Mouse (Mus musculus): ENCODE data around the gene Gm7534. TPM values are rescaled to one million over a fixed set of nuclear protein-coding genes. Genes with fewer than 3 reads are reported as not detected.

The Gm7534 gene
- not detected in 2 replicates for polyA plus RNA-seq (2015; fragmentation: Nextera tagmentation; extraction: Ambion mirVana)

DNA sequence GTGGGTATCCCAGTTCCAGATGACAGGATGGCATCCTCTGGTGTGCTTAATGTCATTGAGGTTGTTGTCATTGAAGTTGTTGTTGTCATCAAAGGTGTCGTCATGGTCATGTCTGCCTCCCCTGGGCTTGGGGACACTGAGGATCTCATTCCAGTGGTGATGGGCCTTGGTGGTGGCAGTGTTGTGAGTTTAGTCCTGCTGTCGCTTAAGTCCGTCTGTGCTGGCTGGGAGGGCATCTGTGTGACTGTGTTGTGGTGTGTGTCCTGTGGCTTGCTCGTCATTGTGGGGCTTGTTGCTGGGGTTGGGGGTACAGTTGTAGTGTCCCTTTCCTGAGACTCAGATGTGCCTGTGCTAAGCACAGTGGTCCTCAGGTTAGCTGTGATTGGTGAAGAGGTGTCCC lies at the start of gene Gm7534:
Gm7534 (minus strand) TSS at position 101 of the 400 bp plus-strand sequence.
- ATAC-seq (ENCODE audit: low FRiP score) = no peak
- Histone ChIP-seq H3K27ac (replicated peaks) (no peak within 1 kb of the TSS), H3K4me3 (replicated peaks) (no peak within 1 kb of the TSS), H3K27me3 (replicated peaks) (no peaks in the 10 kb centered on the region), H3K36me3 (no peaks in the 10 kb centered on the region), H3K4me2 (no peak within 1 kb of the TSS), H3K9ac (replicated peaks) (no peak within 1 kb of the TSS), H3K9me3 (replicated peaks) (no peaks in the 10 kb centered on the region), H3K4me1 (no peaks in the 10 kb centered on the region)
- 96% methylated on average over 4 of the region's 4 CpGs for whole genome bisulfite sequencing

DNA sequence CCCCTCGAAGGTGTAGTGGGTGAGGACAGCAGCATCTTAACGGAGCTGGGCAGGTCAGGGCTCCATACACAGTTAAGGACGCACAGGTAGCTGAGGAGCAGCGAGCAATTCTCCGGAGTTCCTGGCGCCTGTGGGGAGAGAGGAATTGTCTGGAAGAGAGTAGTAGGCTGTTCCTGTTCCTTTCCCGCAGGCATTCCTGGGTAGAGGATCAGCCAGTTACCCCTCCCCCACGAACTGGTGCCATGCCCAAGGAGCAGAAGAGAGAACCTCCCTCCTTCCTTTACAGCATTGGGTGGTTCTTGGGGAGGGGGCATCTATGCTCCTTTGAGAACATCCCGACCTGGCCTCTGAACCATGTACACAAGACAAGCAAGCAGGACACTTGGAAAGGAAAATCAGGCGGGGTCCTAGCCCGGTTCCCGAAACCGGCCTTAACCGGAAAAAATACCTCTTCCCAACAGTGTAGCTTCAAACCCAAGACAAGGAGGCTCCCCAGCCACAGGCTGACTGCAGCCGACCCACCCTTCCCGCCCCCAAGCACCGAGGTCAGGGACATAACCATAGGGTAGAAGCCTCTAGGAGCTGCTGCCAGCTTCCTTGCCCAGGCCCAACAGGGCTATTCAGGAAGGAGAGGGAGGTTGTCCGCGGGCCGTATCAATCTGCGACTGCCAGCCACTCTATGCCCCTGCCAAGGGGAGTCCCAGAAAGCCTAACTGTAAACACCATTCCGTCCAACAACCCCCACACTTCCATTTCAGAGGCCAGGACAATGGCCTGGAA lies 49.5 kb upstream of the Gm7534 start:
- 7% methylated on average over 22 of the region's 22 CpGs for WGBS
- H3K4me1 ChIP-seq = peaks cover 68% of the 10 kb centered on the region
- H3K9ac ChIP-seq (replicated peaks) = peak overlapping the region; percentile 70
- no peaks in the 10 kb centered on the region for H3K9me3 ChIP-seq (replicated peaks)
- H3K4me2 ChIP-seq = peak overlapping the region; percentile 77
- H3K27ac ChIP-seq (replicated peaks) = peak overlapping the region; percentile 89
- peak; percentile 22; the same call in 1 of the 2 replicates for ATAC-seq (ENCODE audit: low FRiP score)
- H3K27me3 ChIP-seq (replicated peaks) = peaks cover 66% of the 10 kb centered on the region
- no peaks in the 10 kb centered on the region for H3K36me3 ChIP-seq
- peak overlapping the region; percentile 61 for H3K4me3 ChIP-seq (replicated peaks)

DNA sequence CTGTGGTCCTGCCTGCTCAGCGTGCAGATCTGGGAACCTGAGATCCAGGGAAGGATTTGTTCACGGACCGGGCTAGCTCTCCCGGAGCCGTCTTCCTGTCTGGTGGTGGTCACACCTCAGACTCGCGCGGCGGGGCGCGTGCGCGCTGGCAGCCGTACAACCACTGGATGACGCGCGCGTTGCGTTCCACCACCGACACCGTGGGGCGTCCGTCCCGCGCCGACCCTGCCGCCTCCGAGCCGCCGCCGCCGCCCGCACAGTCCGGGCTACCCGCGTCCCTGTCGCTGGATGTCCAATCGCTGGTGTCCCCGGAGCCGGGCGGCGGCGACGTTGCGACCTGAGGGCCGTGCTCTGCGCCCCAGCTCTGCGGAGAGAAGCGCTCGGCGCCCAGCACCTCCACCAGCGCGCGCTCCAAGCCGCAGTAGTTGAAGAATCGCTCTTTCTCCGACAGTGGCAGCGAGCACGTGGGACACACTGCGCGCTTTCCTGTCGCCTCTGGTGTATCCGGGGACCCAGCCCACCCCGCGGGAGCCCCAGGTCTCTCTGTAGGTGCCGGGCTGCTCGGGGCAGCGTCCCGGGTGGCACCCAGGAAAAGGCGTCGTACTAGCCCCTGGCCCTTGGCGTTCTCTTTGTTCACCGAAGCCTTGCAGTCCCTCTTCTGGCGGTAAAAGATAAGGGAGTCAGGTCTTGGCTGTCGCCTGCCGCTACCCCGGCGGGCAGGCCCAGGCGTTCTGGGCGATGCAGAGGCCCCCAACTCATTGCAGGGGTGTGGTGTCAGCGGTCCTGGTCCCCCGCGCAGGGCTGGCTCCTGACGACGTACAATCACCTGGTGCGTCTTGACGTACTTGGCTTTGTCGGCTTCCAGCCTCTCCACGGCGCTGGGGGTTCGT lies 48.7 kb upstream of the Gm7534 start:
- peak; percentile 71 for ATAC-seq (ENCODE audit: low FRiP score)
- no peaks in the 10 kb centered on the region for H3K9me3 ChIP-seq (replicated peaks)
- H3K27me3 ChIP-seq (replicated peaks) = peaks cover 73% of the 10 kb centered on the region
- peak overlapping the region; percentile 77 for H3K4me2 ChIP-seq
- peak overlapping the region; percentile 70 for H3K9ac ChIP-seq (replicated peaks)
- WGBS = under 1% methylated on average over 76 of the region's 91 CpGs
- H3K27ac ChIP-seq (replicated peaks) = peak overlapping the region; percentile 89
- peaks cover 66% of the 10 kb centered on the region for H3K4me1 ChIP-seq
- H3K4me3 ChIP-seq (replicated peaks) = peak overlapping the region; percentile 61
- H3K36me3 ChIP-seq = no peaks in the 10 kb centered on the region

DNA sequence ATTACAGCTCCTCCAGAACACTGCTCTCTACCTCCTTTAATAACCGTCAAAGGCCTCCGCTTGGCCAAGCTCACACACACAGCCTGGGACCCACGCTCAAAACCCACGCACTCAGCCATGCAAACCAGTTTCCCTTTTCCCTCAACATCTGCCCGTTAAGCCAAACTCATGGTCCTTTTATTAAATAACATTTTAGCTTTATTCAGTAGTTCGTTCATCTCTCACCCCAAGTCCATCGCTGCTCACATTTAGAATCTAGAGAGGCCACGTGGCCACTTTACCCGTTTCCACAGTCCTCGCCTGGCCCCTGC lies 48.1 kb upstream of the Gm7534 start:
- peak overlapping the region; percentile 61 for H3K4me3 ChIP-seq (replicated peaks)
- H3K4me2 ChIP-seq = peak overlapping the region; percentile 77
- H3K27me3 ChIP-seq (replicated peaks) = peaks cover 69% of the 10 kb centered on the region
- 9% methylated on average over 10 of the region's 10 CpGs for WGBS
- H3K9ac ChIP-seq (replicated peaks) = peak overlapping the region; percentile 70
- peaks cover 66% of the 10 kb centered on the region for H3K4me1 ChIP-seq
- ATAC-seq (ENCODE audit: low FRiP score) = no peak
- no peaks in the 10 kb centered on the region for H3K9me3 ChIP-seq (replicated peaks)
- peak overlapping the region; percentile 89 for H3K27ac ChIP-seq (replicated peaks)
- no peaks in the 10 kb centered on the region for H3K36me3 ChIP-seq

DNA sequence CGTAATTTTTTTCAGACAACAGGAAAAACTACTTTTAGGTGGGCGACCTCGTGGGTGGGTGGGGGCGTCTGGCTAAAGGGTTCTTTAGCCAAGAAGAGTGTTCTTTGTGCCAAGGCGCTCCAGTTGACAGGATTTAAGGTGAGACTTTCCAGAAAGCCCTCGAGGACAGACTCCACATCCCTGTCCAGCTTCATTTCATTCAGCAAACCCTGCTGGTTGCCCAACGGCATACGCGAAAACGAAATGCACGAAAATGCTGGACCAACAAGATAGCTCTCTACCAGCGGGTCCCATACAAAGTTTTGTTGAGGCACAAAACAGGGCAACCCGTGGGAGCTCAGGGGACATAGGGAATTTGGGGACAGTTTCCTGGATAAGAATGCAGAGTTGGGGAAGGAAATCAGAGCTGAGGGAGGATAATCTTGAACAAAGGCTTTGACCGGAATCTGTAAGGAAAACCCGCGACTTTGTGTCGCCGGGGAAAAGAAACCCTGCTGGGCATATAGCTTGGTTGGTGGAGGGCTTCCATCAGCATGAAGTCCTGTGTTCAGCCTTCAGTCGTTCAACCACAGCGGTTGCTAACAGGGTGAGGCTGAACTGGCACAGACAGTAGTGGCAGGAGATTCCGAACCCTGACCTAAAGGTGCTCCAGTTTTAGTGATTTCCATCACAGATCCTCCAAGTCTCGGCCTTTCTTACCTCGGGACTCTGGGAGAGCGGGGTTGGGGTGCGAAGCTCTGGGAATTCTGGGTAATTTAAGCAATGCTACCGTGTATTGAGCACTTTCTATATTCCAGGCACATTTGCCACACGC lies 47.5 kb upstream of the Gm7534 start:
- Histone ChIP-seq H3K4me3 (replicated peaks) (peak overlapping the region; percentile 61), H3K9ac (replicated peaks) (peak overlapping the region; percentile 70), H3K9me3 (replicated peaks) (no peaks in the 10 kb centered on the region), H3K4me1 (peaks cover 67% of the 10 kb centered on the region), H3K27me3 (replicated peaks) (peaks cover 65% of the 10 kb centered on the region), H3K27ac (replicated peaks) (peak overlapping the region; percentile 89), H3K36me3 (no peaks in the 10 kb centered on the region), H3K4me2 (peak overlapping the region; percentile 77)
- ATAC-seq (ENCODE audit: low FRiP score) = no peak
- WGBS = 8% methylated on average over 27 of the region's 27 CpGs

DNA sequence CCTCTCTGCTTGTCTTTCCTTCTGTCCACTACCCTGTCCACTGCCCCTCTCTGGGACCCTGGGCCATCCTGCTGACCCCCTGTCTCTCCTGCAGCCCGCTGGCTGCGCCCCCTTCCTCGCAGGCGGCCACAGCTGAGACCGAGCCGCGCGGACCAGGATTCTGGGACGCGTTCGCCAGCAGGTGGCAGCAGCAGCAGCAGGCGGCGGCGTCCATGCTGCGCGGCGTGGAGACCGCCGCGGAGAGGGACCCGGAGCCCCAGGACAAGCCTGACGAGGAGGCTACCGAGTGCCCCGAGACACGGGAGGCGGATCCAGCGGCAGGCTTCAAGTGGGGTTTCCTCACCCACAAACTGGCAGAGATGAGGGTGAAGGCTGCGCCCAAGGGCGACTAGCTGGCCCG lies 46.8 kb upstream of the Gm7534 start:
- Histone ChIP-seq H3K9me3 (replicated peaks) (no peaks in the 10 kb centered on the region), H3K36me3 (no peaks in the 10 kb centered on the region), H3K4me1 (peaks cover 72% of the 10 kb centered on the region), H3K4me2 (peak overlapping the region; percentile 77), H3K27me3 (replicated peaks) (peaks cover 58% of the 10 kb centered on the region), H3K4me3 (replicated peaks) (peak overlapping the region; percentile 61), H3K9ac (replicated peaks) (peak overlapping the region; percentile 45), H3K27ac (replicated peaks) (no peak overlapping the region)
- peak; percentile 25; the same call in 1 of the 2 replicates for ATAC-seq (ENCODE audit: low FRiP score)
- WGBS = under 1% methylated on average over 30 of the region's 30 CpGs

DNA sequence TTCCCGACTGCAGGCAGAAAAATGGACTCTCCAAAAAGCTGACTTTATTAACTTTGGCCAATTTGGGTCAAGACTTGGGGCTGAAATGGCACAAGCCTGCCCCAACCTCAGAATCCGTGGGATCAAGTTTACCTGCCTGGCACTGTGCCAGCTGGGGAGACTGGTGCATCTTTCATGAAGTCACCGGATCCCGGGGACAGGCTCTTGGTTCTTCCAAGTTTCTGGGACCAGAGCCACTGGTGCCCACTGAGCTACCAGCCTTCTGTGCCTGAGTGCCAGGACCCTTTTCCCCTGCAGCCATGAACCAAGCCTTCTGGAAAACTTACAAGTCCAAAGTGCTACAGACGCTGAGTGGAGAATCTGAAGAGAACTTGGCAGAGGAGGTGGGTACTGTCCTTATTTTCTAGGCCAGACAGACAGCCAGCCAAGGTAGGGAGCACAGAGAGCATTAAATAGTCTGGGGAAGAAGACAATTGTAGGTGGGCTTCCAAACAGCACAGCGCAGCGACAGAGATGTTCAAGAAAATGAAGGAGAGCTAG lies 44.0 kb upstream of the Gm7534 start, which contains the start of gene Gm30191:
Gm30191 (plus strand) TSS at position 217 of the 540 bp plus-strand sequence.
- H3K27me3 ChIP-seq (replicated peaks) = peaks cover 32% of the 10 kb centered on the region
- no peaks in the 10 kb centered on the region for H3K36me3 ChIP-seq
- WGBS = 72% methylated on average over 7 of the region's 7 CpGs
- H3K27ac ChIP-seq (replicated peaks) = peak within 1 kb of the TSS; percentile 33; the same call in 1 of the 2 replicates
- H3K4me3 ChIP-seq (replicated peaks) = peak within 1 kb of the TSS; percentile 86
- H3K9me3 ChIP-seq (replicated peaks) = no peaks in the 10 kb centered on the region
- H3K9ac ChIP-seq (replicated peaks) = peak within 1 kb of the TSS; percentile 84
- no peak for ATAC-seq (ENCODE audit: low FRiP score)
- peak within 1 kb of the TSS; percentile 93 for H3K4me2 ChIP-seq
- peaks cover 55% of the 10 kb centered on the region for H3K4me1 ChIP-seq

DNA sequence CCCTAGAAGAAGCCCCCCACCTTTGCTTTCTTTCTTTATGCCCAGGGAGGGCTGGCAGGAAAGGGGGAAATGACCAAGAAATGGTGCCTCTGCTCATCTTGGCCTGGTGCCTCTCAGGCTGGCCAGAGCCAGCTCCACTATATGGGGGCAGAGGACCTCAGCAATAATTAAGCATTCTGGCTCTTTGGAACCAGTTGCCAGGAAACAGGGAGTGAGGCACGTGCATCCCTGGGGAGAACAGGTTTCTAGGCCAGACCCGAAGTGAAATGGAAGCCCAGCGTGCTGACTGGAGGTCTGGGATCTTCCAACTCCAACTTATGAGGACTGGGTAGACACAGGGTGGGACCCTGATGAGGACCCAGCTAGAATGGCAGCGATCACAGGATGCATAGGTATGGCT lies 43.5 kb upstream of the Gm7534 start:
- no peaks in the 10 kb centered on the region for H3K9me3 ChIP-seq (replicated peaks)
- H3K4me3 ChIP-seq (replicated peaks) = no peak overlapping the region
- peaks cover 50% of the 10 kb centered on the region for H3K4me1 ChIP-seq
- H3K9ac ChIP-seq (replicated peaks) = no peak overlapping the region
- 19% methylated on average over 4 of the region's 4 CpGs for WGBS
- H3K36me3 ChIP-seq = no peaks in the 10 kb centered on the region
- H3K4me2 ChIP-seq = peak overlapping the region; percentile 93
- peaks cover 28% of the 10 kb centered on the region for H3K27me3 ChIP-seq (replicated peaks)
- no peak for ATAC-seq (ENCODE audit: low FRiP score)
- H3K27ac ChIP-seq (replicated peaks) = 0 out of 2 replicates have a peak overlapping the region, but pooled peaks have one; percentile 33

DNA sequence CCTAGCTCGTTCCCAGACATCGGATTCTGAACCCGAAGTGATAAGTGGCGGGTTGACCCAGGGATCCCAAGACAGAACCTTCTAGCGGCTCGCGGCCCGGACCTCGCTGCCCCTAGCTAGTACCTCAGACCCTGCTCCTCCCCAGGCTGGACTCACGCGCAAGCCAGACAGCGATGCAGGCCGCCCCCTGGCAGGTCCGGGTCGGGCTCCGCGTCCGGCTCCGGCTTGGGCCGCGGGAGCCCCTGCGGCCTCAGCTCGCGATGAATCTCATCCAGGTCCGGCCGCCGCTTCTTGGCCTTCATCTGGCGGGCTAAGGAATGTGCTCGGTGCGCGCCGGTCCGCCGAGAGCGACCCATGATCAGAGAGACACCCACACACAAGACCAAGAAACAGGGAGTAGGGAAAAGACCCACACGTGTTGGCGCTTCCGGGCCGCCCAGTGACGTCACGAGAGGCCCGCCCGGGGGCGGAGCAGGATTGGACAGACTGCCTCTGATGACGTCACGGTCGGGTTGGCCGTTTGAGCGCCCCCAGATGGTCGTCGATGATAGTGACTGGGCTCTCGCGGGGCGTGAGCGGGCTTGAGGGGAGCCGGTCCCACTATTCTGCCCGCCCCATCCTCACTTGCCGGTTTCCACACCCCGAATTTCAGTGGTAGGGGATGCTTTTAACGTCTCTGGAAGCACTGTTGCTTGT lies 42.5 kb upstream of the Gm7534 start, which contains the start of gene Zfp593:
Zfp593 (minus strand) TSS at position 445 of the 696 bp plus-strand sequence.
- peak within 1 kb of the TSS; percentile 84 for H3K9ac ChIP-seq (replicated peaks)
- no peaks in the 10 kb centered on the region for H3K9me3 ChIP-seq (replicated peaks)
- peak; percentile 81 for ATAC-seq (ENCODE audit: low FRiP score)
- H3K4me2 ChIP-seq = peak within 1 kb of the TSS; percentile 93
- no peaks in the 10 kb centered on the region for H3K36me3 ChIP-seq
- H3K27me3 ChIP-seq (replicated peaks) = peaks cover 26% of the 10 kb centered on the region
- H3K4me1 ChIP-seq = peaks cover 40% of the 10 kb centered on the region
- under 1% methylated on average over 60 of the region's 60 CpGs for WGBS
- peak within 1 kb of the TSS; percentile 33; the same call in 1 of the 2 replicates for H3K27ac ChIP-seq (replicated peaks)
- H3K4me3 ChIP-seq (replicated peaks) = peak within 1 kb of the TSS; percentile 86

DNA sequence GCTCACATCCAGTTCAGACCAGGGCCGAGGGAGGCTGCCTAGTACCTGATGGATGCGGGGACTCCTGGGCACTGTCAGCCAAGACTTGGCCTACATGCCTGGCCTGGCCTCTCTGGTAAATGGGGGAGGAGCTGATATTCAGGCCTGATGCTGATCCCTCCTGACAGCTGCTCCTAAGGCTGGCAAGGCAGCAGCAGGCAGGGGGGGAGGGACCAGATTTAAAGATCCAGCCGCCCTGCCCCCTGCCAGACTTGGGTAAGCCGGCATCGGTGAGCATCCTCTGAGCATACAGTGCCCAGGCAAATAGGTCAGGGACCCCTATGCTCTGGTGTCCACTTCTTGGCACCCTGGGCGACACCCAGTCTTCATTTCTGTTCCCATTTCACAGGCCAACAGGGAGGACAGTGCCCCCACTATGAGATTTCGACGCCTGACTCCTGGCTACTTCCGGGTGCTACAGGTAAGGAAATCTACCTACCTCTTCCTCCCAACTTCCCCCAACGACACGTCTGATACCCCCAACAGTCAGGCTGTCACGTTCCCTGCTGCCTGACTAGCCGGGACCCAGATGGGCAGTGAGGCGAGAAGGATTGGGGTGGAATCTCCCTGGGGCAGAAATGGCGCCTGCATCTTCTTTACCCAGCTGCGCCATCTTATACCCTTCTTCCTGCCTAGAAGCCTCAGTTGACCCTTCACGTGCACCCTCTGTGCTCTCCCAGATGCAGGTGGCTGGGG lies 40.9 kb upstream of the Gm7534 start, which contains the start of gene E130218I03Rik:
E130218I03Rik (plus strand) TSS at position 147 of the 735 bp plus-strand sequence.
- Histone ChIP-seq H3K27ac (replicated peaks) (no peak within 1 kb of the TSS), H3K4me1 (peaks cover 28% of the 10 kb centered on the region), H3K9ac (replicated peaks) (no peak within 1 kb of the TSS), H3K4me3 (replicated peaks) (0 out of 2 replicates have a peak within 1 kb of the TSS, but pooled peaks have one; percentile 86), H3K27me3 (replicated peaks) (peaks cover 25% of the 10 kb centered on the region), H3K9me3 (replicated peaks) (no peaks in the 10 kb centered on the region), H3K4me2 (peak within 1 kb of the TSS; percentile 93), H3K36me3 (no peaks in the 10 kb centered on the region)
- WGBS = 94% methylated on average over 17 of the region's 17 CpGs
- no peak for ATAC-seq (ENCODE audit: low FRiP score)
